Mouse (Mus musculus) frontal cortex, adult (tissue): ENCODE data around the gene Gm49354.
A peak's percentile ranks its signal among the peaks of the same experiment; 100 is the strongest.
"Not testable (repeated sequence)": the region's sequence is repeated elsewhere in the genome, so short reads cannot be mapped to it uniquely, and the experiment has no call there.

Source experiments
- ATAC-seq: cut with Nextera tagmentation; 2 replicates; pipeline ENCODE4 v1.9.2; 2017; ENCODE audit warnings: mild to moderate bottlenecking, moderate library complexity, mixed read lengths; ENCODE audit not compliant: low TSS enrichment

The Gm49354 gene

DNA sequence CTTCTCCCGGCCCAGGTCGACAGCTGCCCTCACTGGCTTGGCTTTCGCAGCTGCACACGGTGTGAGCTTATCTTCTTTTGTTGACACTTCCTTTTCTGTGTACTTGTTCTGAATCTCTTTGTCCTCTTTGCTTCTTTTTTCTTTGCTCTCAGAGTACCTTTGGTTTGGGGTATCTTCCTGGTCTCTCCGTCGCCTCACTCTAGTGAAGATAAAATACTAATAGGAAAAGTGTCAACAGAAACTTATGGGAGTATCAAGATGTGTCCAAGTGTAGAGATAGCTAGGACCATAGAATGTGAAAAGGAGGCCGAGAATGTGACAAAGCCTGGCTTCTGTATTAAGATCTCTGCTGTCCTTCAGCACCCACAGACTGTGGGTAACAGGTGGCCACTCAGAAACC, at the start of gene Gm49354:
Gene Gm49354, minus strand, starts transcription at position 101 of the 400 bp plus-strand sequence.
- ATAC-seq, result no peak

DNA sequence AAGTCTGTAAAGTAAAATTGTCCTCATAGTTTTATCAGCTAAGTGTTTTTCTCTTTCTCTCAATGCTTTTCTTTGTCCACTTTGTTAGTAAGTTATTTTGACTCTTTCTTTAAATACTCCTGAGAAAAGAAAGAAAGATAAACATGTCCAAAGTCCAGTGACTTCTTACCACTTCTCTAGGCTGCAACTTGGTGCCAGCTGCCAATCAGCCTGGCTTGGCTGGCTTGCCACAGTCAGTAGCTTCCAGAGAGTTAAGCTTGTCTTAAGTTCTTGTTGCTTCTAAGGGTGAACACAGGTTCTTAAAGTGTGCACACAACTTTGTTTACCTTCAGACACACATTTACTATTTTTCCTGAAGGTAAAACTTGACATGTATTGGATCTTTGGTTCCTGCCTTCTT, 43.9 kb upstream of the Gm49354 start:
- no peak for ATAC-seq

DNA sequence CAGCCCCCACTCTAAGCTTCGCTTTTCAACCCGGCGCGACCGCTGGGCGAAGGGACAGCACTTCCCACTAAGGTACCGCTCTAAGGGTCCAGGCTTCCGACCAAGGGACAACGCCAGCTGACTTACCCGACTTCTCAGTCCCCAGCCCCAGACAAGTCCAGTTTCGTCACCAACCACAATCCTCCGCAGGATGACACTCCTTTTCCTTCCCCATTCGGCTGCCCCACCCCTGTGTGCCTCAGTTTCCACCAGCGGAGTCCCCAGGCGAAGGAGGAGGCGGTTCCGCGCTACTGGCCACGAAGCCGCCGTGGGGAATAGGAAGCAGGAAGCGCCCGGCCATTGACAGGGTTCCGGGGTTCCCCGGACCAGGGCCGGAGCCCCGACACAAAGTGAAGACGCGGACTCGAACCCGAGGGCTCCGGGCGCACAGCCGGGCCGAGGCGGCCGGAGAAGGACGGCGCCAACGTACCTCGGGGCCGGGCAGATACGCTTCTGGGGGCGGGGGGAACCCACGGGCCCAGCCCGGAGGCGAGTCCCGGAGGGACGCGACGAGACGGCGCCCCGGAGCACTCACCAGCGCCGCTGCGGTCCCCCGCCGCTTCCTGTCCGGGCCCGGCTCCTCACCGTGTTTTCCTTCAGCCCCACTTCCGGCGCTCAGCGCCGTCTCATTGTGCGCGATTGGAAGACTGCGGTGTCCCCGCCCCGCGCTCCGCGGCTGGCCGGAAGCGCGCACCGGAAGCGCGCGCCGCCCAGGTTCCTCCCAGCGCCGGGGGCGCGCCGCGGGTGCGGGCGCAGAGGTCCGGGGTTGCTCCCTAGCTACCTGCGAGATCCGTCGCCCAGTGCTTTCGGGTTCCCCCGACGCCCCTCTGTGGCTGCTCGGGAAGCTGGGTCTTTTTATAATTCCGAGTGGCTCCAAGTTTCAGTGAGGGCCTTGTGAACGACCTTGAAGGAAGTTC, 40.7 kb upstream of the Gm49354 start, which contains the start of gene Tut7:
Gene Tut7, minus strand, starts transcription at position 641 of the 956 bp plus-strand sequence.
- ATAC-seq, result peak; percentile 95

DNA sequence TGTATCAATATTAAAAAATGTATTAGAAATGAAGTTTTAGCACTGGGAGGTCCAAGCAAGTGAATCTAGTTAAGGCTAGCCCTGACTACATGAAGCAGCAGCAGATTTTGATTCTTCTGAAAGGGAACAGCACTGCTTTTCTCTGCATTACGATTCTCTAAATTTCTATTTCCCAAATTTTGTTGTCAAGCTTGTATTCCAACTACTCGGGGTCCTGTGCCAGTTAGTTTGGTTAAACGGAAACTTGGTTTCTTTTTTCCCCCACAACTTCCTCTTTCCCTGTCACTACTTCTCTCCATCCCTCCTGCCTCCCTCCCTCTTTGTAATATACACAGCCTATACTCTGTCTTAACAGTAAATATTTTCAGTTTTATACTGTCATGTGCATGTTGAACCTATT, 38.8 kb upstream of the Gm49354 start:
- no peak for ATAC-seq

DNA sequence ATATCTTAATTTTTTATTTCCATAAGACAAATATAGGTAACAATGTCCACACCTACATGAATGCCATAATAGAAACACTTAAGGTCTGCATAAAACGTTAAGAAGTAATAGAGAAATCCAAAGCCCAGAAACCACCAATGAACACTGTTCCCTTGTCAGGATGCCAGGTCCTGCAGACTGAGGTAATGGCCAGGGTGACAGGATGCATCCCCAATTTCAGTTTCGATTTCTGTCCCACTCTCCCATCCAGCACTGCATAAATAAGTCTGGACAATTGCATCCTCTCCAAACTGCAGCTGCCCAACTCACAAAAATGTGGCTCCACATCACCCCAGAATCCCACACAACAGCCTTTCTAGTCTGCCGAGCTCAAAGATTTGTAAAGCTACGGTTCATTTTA, 38.1 kb upstream of the Gm49354 start:
- ATAC-seq, result no peak

DNA sequence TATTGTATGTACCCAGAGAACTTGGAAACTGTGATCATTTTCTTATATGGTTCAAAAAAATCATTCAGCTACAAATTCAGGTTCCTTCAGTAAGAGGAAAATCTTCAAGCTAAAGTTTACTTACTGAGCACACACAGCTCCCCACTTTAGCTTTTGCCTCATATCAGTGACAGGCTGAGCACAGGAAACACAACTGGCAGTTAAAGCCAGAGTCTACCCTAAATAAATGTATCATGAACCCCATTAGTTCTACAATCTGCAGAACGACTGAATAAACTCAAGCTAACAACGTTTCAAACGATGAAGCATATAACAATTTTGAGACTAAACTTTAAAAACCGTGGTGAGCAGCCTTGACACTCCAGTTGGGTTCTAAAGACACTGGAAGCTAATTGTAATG, 35.3 kb upstream of the Gm49354 start:
- ATAC-seq, result no peak

DNA sequence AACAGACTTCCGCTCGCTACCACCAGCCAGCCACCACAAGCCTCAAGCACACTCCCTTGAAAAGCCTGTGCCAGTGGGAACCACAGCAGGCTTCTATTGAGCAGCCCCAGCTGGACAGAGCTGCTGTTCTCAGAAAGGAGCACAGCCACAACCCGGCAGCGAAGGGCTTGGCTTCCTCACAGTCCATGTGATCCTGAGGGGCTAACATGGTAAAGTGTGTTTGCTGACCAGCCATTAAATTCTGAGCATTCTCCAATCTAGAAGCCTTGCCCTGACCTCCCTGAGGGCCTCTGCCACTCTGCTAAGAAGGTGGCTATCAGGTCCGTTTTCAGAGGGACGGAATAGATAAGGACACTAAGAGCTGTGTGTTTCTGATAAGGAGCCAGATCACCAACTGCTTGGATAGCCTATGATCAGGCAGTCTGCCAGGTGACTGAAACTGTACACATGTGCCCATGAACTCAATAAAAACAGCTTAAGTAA, 32.1 kb upstream of the Gm49354 start:
- ATAC-seq, result no peak

DNA sequence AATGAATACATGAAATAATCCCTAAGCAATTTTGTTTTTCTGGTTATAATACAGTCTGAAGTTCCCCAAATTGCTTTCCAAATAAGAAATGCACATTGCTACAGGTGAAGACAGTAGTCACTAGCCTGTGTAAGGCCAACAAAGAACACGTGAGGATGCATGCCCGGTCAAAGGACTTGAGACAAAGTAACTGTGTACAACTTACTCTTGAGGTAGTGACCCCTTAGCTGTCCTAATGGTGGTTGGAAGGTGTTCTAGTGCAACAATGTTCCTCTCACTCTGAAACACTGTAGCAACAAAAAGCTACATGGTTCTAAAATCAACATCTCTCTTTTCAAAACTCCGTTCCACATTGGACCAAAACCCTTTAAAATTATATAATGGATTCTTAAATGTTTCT, 29.5 kb upstream of the Gm49354 start:
- no peak for ATAC-seq

DNA sequence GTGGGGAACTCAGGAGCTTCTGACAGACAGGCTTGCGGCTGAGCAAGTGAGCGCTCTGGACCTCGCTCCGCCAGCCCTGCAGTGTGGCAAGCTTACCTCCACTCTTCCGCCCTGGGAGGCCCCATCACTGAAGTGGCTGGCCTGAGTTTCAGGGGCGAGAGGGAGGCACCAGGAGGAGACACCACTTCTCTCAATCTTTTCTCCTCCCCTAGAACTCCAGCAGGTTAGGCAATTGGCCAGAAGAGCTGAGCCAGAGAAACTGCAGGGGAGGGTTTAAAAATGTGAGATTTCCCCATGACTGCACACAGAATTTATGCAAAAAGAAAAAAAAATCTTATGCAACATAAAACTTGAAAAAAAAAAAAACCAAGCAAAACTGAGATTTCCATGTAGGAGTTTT, 19.0 kb upstream of the Gm49354 start:
- peak; percentile 83 for ATAC-seq

DNA sequence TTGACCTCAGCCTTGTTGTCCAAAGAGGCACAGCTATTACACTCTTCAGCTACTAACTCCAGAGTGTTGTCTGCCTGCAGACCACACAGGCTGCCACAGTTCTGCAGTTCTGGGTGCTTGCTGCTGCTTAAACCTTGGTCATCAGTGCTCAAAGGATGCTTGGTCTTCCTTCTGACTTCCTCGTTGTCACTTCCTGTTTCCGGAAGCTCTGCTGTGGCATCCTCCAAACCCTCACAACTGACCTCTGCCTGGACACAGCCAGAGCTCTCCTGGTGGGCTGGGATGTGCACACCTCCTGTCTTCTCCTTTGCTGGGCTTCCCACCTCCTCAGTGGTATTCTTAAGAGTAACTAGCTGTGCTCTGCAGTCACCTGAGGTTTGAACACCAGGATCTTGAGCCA, 18.0 kb upstream of the Gm49354 start:
- ATAC-seq, result no peak

DNA sequence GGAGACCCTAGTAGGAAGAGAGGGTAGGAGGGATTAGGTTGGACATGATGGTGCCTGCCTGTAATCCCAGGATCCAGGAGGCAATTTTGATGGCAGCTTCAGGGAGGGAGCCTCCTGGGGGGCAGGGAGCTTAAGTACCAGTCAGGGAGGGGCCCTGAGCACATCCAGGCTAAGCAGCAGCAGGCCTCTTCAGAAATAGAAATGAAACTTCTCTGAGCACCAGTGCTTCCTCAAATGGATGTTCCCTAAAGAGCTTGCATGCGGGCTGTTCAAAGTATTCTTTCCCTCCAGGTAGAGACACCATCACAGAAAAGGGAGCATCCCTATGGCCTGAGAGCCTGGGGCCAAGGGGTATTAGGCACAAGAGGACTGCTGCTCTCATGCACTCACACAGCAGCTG, 16.3 kb upstream of the Gm49354 start:
- ATAC-seq, result no peak

DNA sequence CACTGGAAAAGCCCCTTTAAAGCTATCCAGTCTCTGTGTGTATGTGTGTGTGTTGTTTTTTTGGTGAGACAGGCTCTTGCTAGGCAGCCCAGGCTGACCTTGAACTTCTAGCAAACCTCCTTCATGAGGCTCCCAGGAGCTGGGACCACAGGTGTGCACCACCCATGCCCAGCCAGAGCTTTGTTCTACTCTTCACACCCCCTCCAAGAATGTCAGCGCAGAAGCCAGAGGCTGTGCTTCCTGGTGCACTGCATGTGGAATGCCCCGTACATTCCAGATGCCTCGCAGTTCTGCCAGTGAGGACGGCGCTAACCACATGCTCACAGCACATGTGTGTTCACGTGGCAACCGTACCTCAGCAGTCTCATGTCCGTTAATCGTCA, 14.4 kb upstream of the Gm49354 start:
- ATAC-seq, result no peak

DNA sequence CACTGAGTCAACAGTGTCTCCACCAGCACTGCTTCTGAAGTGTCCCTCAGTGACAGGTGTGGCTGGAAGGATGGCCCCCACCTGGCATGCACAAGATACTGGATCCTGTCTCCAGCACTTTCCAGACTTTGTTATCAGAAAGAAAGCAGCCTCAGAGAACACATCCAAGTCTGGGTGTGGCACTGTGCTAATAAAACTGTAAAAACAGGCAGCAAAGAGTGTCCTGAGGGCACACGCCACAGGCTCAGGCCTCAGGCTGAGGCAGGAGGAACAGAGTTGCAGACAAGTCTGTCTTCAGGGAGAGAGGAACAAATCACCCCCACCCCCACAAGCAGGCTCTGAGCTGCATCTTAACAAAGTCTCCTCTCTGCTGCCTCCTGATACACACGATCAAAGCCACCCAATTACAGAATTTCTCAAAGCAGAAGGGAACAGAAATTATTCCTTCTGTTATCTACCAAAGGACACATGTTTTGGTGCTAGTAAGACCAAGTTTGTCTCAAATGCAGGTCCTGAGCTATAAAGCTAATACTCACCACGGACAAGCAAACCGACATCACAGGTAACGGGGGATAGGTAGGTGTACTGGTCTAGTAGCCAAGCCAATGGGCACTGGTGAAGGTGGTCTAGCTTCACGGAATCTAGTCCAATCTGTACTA, 13.9 kb upstream of the Gm49354 start:
- ATAC-seq, result no peak

DNA sequence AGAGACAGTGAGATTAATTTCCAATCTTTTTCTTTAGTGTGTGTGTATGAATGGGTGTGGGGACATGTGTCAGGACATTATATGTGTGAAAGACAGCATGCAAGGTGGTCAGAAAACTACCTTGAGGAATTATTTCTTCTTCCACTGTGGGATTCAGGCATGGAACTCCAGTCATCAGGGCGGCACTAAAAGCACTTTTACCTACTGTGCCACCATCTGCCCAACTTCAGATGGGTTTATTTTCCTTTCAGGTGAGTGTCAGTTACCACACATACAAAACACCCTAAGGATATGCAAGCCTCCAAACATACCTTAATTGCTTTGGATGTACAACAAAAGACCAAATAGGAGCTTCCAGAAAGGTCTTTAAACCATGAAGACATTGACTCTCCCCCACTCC, 12.7 kb upstream of the Gm49354 start:
- ATAC-seq, result no peak

DNA sequence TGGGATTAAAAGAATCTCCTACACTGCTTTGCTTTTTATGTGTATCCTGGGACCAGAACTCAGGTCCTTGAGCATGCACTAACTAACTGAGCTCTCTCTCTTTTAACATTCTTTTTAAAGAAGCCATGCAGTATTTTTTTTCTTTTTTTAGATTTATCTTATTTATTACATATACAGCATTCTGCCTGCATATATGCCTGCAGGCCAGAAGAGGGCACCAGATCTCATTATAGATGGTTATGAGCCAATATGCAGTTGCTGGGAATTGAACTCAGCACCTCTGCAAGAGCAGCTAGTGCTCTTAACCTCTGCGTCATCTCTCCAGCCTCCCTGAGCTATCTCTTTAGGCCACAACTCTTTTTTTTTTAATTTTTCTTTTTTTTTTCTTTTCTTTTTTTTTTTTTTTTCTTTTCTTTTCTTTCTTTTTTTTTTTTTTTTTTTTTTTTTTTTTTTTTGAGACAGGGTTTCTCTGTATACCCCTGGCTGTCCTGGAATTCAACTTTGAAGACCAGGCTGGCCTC, 2.2 kb downstream of the Gm49354 start:
- ATAC-seq, result not testable (repeated sequence)

DNA sequence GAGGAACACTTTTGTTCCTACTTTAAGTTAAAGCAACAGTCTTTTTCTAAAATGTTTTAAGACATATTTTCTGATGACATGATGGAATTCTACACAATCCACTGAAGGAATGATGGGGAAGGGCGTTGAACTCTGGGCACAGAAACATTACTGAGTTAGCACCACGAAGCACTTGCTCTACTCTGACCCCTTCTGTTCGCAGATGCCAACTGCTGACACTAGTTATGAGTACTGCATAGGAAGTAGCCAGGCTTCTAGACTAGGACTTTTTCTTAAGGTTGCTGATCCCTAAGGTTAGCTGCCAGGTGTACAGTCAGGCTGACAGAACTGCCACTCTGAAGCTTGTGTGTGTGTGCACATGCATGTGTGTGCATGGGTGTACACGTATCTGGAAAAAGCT, 2.8 kb downstream of the Gm49354 start:
- ATAC-seq, result no peak

DNA sequence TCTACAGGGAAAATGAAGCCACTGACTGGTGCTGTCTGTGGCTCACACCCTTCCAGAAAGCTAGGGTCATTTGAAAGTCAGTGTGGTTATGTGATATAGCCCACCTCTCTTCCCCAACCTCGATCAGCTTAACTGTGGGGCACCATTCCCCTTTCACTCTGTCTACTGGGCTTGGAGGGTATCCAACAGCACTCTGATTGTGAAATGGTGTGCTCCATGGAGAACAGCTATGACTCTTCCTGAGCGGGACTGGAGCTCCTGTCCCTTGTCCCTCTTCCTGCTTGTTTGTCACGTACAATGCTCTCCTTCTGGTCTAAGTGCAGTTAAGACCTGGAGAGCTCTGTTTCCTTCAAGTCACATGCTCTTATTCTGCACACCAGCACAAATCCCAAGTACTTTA, 6.9 kb downstream of the Gm49354 start:
- no peak for ATAC-seq

DNA sequence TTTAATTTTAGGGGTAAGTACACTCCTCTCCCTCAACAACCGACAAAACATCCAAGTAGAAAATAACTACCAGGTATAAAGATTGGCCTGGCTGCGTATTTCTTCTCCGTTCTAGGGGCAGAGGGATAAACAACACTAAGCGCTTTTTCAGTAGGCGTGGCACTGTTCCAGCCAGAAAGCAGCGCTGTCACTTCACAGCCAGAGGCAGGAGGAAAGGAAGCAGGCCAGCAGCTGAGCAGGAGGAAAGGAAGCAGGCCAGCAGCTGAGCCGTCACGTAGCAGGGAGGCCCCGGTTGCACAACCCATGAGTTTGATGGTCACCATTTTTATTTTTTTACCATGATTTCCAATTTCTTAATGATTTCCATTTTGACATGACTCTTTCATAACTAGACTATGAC, 10.8 kb downstream of the Gm49354 start:
- ATAC-seq, result peak; percentile 18; the same call in 1 of the 2 replicates

DNA sequence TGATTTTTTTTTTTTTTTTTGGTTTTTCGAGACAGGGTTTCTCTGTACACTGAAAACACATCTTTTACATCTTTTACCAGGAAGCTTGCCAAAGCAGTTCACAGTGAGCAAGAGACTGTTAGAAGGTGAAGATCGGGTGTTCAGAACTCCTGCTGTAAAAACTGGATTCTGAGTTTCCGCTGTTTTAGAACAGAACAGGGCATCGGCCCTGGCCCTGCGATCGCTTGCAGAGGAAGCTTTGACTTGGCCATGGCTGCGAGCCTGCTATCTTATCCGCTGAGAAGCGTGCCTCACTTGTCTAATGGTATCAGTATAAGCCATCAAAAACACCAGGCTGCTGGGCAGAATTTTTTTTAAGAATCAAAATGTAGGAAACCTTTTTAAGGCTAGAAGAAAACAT, 11.2 kb downstream of the Gm49354 start:
- no peak for ATAC-seq

DNA sequence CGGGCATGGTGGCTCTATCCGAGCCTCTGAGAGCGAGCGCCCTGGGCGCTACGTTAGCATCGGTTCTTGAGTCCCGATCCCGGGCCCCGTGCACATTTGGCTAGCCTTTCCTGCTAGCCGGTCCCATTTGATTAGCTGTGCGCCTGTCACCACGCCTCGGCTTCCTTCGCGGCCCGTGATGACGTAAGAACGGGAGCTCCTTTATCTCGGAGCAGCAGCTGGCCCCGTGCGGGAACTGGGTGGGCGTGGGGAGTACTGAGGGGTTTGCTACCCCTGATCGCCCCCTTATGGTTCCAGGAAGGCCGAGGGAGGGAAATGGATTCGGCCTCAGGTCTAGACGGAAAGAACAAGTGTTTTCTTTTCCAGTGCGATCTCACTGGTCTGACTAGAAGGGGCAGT, 11.9 kb downstream of the Gm49354 start:
- peak; percentile 54 for ATAC-seq

DNA sequence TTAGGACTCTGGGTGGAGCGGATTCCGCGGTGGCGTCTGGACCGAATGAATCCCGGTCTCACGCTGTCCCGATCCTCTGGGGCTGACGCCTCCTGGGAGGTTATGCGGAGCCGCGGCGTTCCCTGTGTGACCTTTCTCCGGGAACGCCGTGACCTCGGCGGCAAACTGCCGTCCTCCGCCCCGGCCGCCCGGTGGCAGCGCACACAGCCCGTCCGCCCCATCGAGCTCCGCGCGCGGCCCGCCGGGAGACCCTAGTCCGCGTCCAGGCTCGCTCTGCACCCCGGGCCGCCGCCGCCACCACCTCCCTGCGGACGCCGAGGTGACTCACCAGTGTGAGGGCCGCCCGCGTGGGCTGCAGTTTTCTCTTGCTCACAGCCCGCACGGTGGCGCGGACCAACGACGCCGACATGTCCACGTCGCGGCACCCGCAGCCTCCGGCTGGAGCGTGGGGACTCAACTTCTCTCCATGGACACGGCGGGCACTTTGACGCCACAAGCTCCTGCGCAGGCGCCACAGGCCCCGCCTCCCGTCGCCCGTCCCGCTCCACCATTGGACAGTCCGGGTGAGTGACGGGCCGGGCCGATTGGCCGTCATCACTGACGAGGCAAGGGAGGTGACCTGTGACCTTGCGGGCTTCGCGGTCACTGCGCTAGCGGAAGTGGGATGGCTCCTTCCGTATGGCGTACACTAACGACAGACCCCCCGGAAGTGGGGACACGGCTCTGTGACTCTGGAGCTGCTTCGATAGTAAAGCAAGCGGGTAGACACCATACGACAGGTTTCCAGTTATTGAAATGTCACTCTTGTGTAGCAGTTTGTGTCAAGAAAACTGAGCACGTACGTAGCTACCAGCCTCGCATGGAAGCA, 12.5 kb downstream of the Gm49354 start, which contains the start of gene Isca1:
Gene Isca1, minus strand, starts transcription at position 515 of the 868 bp plus-strand sequence.
- ATAC-seq, result peak; percentile 87

DNA sequence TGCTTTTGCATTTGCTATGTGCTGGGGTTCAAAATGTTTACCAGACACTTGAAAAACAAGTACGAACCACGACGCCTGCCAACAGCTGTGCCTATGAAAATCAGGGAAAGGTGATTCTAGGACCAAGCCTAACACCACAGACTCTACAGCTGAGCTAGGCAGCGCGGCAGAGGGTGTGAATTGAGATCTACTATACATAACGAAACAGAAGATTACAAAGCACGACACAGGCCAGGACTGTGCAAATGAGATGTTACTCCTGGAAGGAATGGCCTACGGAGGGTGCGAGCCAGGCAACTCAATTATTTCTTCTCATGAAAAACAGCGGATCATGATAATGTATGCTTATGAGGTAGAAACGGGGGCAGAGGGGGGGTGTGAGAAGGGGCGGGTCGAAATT, 13.5 kb downstream of the Gm49354 start:
- ATAC-seq, result no peak
